Mouse (Mus musculus) CH12.LX (cell line): Measurements from ENCODE around the gene Atp5d.

Experiments
- CTCF ChIP-seq, 2 experiments: IDR thresholded peaks in 1 of 2; conservative IDR thresholded peaks in 1 of 2; 2 replicates each; pipeline ENCODE4 v1.5.1; 2011 to 2012; ENCODE audit warnings: low read depth in 2 of 2, low read length in 2 of 2, improper control_type of control experiment in 1 of 2, inconsistent platforms in 1 of 2, mild to moderate bottlenecking in 1 of 2, moderate library complexity in 1 of 2
- EP300 ChIP-seq: IDR thresholded peaks from 2 replicates; pipeline ENCODE4 v1.6.1; 2011; ENCODE audit warnings: low read length, improper control_type of control experiment
- KAT2A ChIP-seq: IDR thresholded peaks from 2 replicates; pipeline ENCODE4 v1.6.1; 2012; ENCODE audit warnings: low read length, improper control_type of control experiment, inconsistent platforms; ENCODE audit not compliant: insufficient replicate concordance
- MAX ChIP-seq: IDR thresholded peaks from 2 replicates; pipeline ENCODE4 v1.6.1; 2011; ENCODE audit warnings: low read length, improper control_type of control experiment
- MEF2A ChIP-seq: IDR thresholded peaks from 2 replicates; pipeline ENCODE4 v1.6.1; 2014; ENCODE audit warnings: low read depth, mild to moderate bottlenecking, inconsistent platforms, low read length, improper control_type of control experiment, borderline replicate concordance
- POLR2A ChIP-seq: IDR thresholded peaks from 2 replicates; pipeline ENCODE4 v1.6.1; 2011; ENCODE audit warnings: low read depth, mild to moderate bottlenecking, improper control_type of control experiment, low read length
- TCF12 ChIP-seq: IDR thresholded peaks from 2 replicates; pipeline ENCODE4 v1.6.1; 2014; ENCODE audit warnings: low read depth, mild to moderate bottlenecking, inconsistent platforms, low read length, improper control_type of control experiment
- USF1 ChIP-seq: IDR thresholded peaks from 2 replicates; pipeline ENCODE4 v1.6.1; 2014; ENCODE audit warnings: low read depth, mild to moderate bottlenecking, inconsistent platforms, low read length, improper control_type of control experiment
- ZC3H11A ChIP-seq: IDR thresholded peaks from 2 replicates; pipeline ENCODE4 v1.6.1; 2012; ENCODE audit warnings: low read depth, mild to moderate bottlenecking, inconsistent platforms, low read length, improper control_type of control experiment
- ZMIZ1 ChIP-seq: IDR thresholded peaks from 2 replicates; pipeline ENCODE4 v1.6.1; 2012; ENCODE audit warnings: low read depth, mild to moderate bottlenecking, inconsistent platforms, low read length, improper control_type of control experiment
- ZNF384 ChIP-seq: IDR thresholded peaks from 2 replicates; pipeline ENCODE4 v1.6.1; 2012; ENCODE audit warnings: low read depth, low read length, improper control_type of control experiment, inconsistent platforms

DNA sequence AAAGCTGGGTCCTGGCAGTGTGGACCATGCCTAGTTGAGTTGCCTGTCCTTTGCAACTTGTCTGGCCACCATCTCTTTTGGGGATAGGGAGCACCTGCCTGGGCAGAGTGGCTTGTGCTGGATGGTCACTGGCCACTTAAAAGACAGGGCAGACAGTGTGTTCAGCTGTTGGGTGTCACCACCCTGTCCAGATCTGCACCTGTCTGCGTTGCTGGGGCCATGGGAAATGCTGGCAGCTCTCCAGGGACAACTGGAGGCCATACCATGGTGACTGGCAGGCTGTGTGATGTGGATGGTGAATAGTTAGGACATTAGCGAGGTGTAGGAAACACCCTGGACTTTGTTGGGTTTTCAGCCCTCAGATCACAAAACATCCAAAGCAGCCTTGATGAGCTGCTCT is 18.3 kb upstream of the Atp5d start:
- no peak for TF ChIP-seq EP300
- no peak for TF ChIP-seq CTCF (conservative IDR thresholded peaks at IDR 0.05 in 1 of 2, IDR thresholded peaks at IDR 0.05 in 1 of 2; ENCODE audit: low read depth in 2 of 2, low read length in 2 of 2)
- no peak for TF ChIP-seq MAX
- TF ChIP-seq TCF12: no peak
- no peak for TF ChIP-seq ZC3H11A
- no peak for TF ChIP-seq MEF2A
- no peak for TF ChIP-seq KAT2A
- TF ChIP-seq ZMIZ1: no peak
- no peak for TF ChIP-seq POLR2A
- TF ChIP-seq ZNF384: no peak
- no peak for TF ChIP-seq USF1
